Mouse (Mus musculus) liver, embryonic 14.5 days (tissue): ENCODE results near the gene Aspn.

Experiments
- CTCF ChIP-seq: IDR thresholded peaks from 2 replicates; pipeline ENCODE4 v1.5.1; 2016; ENCODE audit warnings: antibody characterized with exemption, low read depth, control low read depth
- EP300 ChIP-seq: IDR thresholded peaks from 2 replicates; pipeline ENCODE4 v1.6.1; 2016; ENCODE audit warnings: antibody characterized with exemption, low read depth

- TF ChIP-seq CTCF (no peak), EP300 (no peak)
Measured at GRCm38 (mm10) chr13:49507176-49507575, 37.1 kb upstream of the Aspn start.
